Mouse (Mus musculus) spleen, adult 10 weeks (tissue): Measurements from ENCODE around the gene Gtf2h1. TPM values are rescaled to one million over a fixed set of nuclear protein-coding genes. Genes with fewer than 3 reads are reported as not detected.

Experiments used
- polyA plus RNA-seq: library from polyadenylated mRNA; stranded (reverse); fragments of 350-450 nt; fragmentation: Illumina TruSeq; extraction: RNeasy Lipid Tissue Mini Kit (QIAGEN cat#74804); gene quantifications from one replicate; pipeline ENCODE4 v1.2.3, GENCODE M21; 2015; ENCODE audit warnings: low replicate concordance; ENCODE audit not compliant: insufficient read depth

The Gtf2h1 gene
- polyA plus RNA-seq = 56.3 TPM

DNA sequence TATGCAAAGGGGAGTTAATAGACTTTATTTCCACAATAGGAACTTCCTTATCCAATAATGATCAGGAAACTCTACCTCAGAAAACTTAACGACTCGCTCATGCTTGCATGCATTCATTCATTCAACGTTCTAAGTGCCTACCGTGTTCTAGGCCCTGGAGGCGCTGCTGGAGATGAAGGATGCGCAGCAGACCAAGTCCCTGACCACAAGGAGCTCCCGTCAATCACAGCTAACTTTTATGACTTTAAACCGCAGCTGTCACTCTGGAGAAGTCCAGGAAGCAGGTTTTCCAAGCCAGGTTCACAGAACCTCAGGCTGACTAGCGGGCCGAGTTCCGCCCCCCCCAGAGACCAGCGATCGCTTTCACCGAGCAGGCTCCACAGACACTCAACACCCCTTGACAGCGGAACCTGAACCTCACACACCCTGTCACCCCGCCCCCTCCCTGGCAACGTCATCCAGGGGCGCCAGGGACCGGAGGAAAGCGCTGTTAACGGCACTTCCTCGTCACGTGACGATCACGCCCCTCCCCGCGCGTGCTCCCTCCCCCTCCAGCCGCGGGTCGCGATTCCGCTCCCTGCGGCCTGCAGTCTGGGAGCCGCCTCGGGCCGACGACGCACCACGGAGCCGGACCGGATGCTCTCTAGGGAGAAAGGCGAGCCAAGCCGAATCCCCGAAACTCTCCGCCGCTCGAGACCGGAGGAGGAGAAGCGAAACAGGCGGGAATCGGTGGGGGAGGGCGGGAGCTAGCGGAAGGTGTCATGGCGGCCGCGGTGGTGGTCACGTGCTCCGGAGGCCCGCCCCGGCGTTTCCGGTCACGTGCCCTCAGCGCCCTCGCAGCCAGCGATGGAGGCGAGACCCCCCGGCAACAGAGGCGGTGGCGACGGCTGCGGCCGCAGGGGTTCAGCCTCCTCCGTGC, at the start of gene Gtf2h1, which contains the start of gene Hps5:
Gene Gtf2h1 (plus strand): TSS at position 817 of the 919 bp plus-strand sequence.
Gene Hps5 (minus strand): TSS at position 778 of the 919 bp plus-strand sequence.

DNA sequence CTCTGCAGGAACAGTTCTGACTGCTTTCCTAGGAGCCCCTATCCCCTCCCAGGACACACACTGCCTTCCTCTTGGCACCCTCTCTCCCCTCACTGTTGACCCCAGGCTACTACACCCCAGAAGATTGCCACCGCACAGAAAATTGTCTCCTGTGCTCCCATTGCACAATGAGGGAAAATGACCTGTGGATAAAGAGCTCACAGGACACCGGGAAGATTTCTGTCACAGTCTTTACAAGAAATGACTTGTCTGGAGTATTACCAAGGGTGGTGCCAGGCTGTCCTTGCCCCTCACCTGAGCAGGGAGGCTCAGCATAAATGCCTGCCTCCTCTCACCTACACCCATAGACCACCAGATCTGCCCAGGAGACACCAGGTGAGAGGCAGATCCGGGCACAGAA, 44.4 kb upstream of the Gtf2h1 start, which contains the start of gene Saa2:
Gene Saa2 (plus strand): TSS at position 301 of the 400 bp plus-strand sequence.

DNA sequence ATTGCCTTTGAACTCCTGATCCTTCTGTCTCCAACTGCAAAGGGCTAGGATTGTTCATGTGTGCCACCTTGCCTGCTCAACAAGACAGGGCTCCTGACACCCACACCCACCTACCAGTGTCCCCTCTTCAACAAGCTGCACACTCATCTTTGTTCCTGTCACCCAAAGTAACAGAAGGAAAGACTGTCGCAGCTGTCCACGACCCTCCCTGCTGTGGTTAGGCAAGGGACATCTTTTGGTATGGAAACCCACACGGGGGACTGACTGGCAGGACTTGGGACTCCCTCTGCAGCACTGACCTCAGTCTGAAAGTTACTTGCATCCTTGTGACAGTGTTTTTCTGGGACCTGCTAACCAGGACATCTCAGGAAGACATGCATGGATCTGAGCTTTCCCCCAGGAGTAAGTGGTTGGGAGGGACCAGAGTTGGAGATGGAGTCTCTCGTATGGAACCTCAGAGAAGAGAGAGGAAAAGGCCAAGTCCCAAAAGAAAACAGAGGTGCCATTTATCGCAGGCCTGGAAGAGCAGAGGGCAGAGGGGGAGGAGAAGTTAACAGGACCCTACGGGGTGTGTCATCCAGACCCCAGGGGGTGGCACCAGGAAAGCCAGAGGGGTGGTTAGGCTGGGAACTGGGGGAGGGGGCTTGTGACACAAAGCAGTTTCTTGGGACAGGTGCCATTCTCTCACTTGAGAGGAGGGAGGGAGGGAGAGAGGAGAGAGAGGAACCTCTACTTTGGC, 45.1 kb downstream of the Gtf2h1 start, which contains the start of gene Ldha:
Gene Ldha (plus strand): TSS at position 689 of the 739 bp plus-strand sequence.

DNA sequence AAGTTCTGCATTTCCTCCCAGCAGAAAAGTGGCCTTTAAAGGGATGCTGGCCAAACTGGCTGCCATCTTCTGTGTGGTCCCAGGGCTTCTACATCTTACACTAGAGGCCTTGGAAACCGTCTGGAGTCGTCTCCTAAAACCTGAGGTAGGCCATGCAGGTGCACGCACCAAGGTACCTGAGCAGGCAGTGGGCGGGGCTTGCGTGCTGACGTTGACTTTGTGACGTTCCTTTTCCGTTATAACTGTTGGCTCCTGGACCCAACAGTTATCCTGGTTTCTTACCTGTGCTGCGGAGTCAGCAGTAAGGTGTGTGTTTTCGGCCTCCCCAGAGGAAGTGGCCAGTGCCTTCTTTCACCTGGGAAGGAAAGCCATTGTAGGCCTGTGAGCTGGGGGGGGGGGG, 65.1 kb downstream of the Gtf2h1 start, which contains the start of gene Ldhc:
Gene Ldhc (plus strand): TSS at position 208 of the 400 bp plus-strand sequence.

Other genes starting within 250 kb of the Gtf2h1 start
- gene Sergef, start 156.3 kb upstream of the Gtf2h1 start, polyA plus RNA-seq = 7.7 TPM
- 0.19 TPM for gene Tph1, start 123.6 kb upstream of the Gtf2h1 start, polyA plus RNA-seq
- 12.1 TPM for gene Saal1, start 85.4 kb upstream of the Gtf2h1 start, polyA plus RNA-seq
- 1.1 TPM for gene Saa3, start 80.4 kb upstream of the Gtf2h1 start, polyA plus RNA-seq
- gene Saa4, start 63.5 kb upstream of the Gtf2h1 start, polyA plus RNA-seq = not detected
- not detected for gene Saa1, start 53.1 kb upstream of the Gtf2h1 start, polyA plus RNA-seq
- gene Saa2, start 44.3 kb upstream of the Gtf2h1 start, polyA plus RNA-seq = not detected
- 62.5 TPM for gene Hps5, start within 50 bp of the Gtf2h1 start, polyA plus RNA-seq
- 238 TPM for gene Ldha, start 45.4 kb downstream of the Gtf2h1 start, polyA plus RNA-seq
- not detected for gene Ldhc, start 65.1 kb downstream of the Gtf2h1 start, polyA plus RNA-seq
- gene Tsg101, start 123.9 kb downstream of the Gtf2h1 start, polyA plus RNA-seq = 96.7 TPM
- 11.0 TPM for gene Uevld, start 162.4 kb downstream of the Gtf2h1 start, polyA plus RNA-seq
- not detected for gene Gm9999, start 187.5 kb downstream of the Gtf2h1 start, polyA plus RNA-seq
- 29.6 TPM for gene Spty2d1, start 212.3 kb downstream of the Gtf2h1 start, polyA plus RNA-seq